Mouse (Mus musculus) midbrain, embryonic 14.5 days (tissue): ENCODE measurements around the gene Rfx5. TPM values are rescaled to one million over a fixed set of nuclear protein-coding genes. Genes with fewer than 3 reads are reported as not detected.

Source experiments
- ATAC-seq: fragments of 200-750 bp; cut with Nextera tagmentation; 2 replicates; pipeline ENCODE4 v1.8.0; 2017; ENCODE audit warnings: moderate number of reproducible peaks, moderate library complexity; ENCODE audit not compliant: low FRiP score, low TSS enrichment
- DNase-seq: peaks from one replicate; pipeline ENCODE4 v3.0.0-alpha.2; 2015
- H3K27ac ChIP-seq: fragments of 300-500 bp; sonication (generic); replicated peaks from 2 replicates; pipeline ENCODE4 v1.5.1; 2014; ENCODE audit warnings: mild to moderate bottlenecking, low read depth, low read length, moderate library complexity
- H3K27me3 ChIP-seq: fragments of 300-500 bp; sonication (generic); 2 replicates; pipeline ENCODE4 v1.6.1; 2014; ENCODE audit warnings: low read length, control low read depth, mixed read lengths; ENCODE audit not compliant: control insufficient read depth, insufficient read depth
- H3K36me3 ChIP-seq: fragments of 300-500 bp; sonication (generic); 2 replicates; pipeline ENCODE4 v1.6.1; 2014; ENCODE audit warnings: low read length, control low read depth; ENCODE audit not compliant: control insufficient read depth, insufficient read depth
- H3K4me1 ChIP-seq: fragments of 300-500 bp; sonication (generic); 2 replicates; pipeline ENCODE4 v1.6.1; 2014; ENCODE audit warnings: mild to moderate bottlenecking, antibody characterized with exemption, low read length, control low read depth; ENCODE audit not compliant: control insufficient read depth, insufficient read depth
- H3K4me2 ChIP-seq: fragments of 300-500 bp; sonication (generic); 2 replicates; pipeline ENCODE4 v1.6.1; 2014; ENCODE audit warnings: mild to moderate bottlenecking, low read length, moderate library complexity
- H3K4me3 ChIP-seq: fragments of 300-500 bp; sonication (generic); replicated peaks from 2 replicates; pipeline ENCODE4 v1.5.1; 2014; ENCODE audit warnings: low read depth, low read length
- H3K9ac ChIP-seq: fragments of 300-500 bp; sonication (generic); replicated peaks from 2 replicates; pipeline ENCODE4 v1.6.1; 2014; ENCODE audit warnings: mild to moderate bottlenecking, low read length, moderate library complexity
- H3K9me3 ChIP-seq: fragments of 300-500 bp; sonication (generic); 2 replicates; pipeline ENCODE4 v1.6.1; 2016; ENCODE audit warnings: low read length, control low read depth, mixed read lengths; ENCODE audit not compliant: control insufficient read depth
- WGBS: fragments of 180-500 bp; shearing (Covaris S2); extraction: QIAGEN DNeasy Blood & Tissue Kit; methylation state at CpG from one replicate; pipeline ENCODE4 v1.1.7; 2014; 5-methylcytosine and 5-hydroxymethylcytosine counted together
- microRNA-seq: library from miRNA; unstranded; fragments of <30 nt; microRNA quantifications from one replicate; pipeline ENCODE4, GENCODE M21; 2016
- polyA plus RNA-seq: library from polyadenylated mRNA; unstranded; fragments of >200 nt; fragmentation: Nextera tagmentation; extraction: Ambion mirVana; gene quantifications from 2 replicates; pipeline ENCODE4 v1.2.1, GENCODE M21; 2014

The Rfx5 gene
- polyA plus RNA-seq, 1 experiment from 2014 or later, result 8.3 TPM

DNA sequence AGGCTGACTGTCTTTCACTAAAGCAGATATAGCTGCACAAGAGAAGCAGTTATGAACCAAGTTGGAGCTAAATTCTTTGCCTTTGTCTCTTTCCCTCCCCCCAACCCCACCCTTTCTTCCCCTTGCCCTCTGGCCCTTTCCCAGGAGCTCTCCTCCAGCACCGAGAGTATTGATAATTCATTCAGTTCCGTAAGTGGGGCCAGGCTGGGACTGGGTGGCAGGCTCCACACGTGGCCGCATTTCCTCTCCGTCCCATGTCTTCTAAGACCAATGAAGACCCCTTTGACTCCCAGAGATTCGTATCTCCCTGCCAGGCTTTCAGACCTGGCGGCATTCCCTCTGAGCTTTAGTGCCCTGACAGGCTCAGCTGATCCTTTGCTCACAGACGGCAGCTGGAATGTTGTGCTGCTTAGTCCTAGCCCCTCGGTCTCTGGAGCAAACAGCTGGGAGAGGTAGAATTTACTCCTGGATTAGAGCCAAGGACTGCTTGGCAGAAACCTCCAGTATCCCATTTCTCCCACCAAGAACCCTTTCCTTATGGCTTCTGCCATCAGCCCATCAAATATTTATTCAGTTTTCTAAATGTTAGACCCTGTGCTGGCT is 35.4 kb downstream of the Rfx5 start:
- Histone ChIP-seq H3K9me3 (no peaks in the 10 kb centered on the region), H3K4me2 (no peak overlapping the region), H3K27me3 (no peaks in the 10 kb centered on the region), H3K4me1 (no peaks in the 10 kb centered on the region), H3K27ac (no peak overlapping the region), H3K9ac (no peak overlapping the region), H3K36me3 (peaks cover 35% of the 10 kb centered on the region), H3K4me3 (no peak overlapping the region)
- DNase-seq, result no peak
- WGBS, result 56% methylated on average over 9 of the region's 9 CpGs
- no peak for ATAC-seq

DNA sequence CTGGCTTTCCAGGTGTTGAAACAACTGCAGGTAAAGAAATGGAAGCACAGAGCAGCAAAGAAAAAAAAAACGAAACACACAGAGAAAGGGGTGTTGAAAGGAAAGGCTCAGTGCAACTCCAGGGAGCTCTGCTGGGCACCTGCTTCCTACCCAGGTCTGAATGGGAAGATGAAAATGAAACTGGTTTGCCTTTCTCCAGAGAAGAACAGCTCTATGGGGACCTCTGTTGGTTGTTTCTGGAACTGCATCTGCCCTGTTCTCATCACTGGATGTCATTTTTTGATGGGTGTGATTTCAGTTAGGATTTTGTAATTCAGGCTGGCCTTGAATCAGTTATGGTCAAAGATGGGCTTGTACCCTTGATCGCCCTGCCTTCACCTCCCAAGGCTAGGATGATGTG is 43.1 kb downstream of the Rfx5 start:
- H3K9ac ChIP-seq, result no peak overlapping the region
- no peaks in the 10 kb centered on the region for H3K4me1 ChIP-seq
- H3K4me3 ChIP-seq, result no peak overlapping the region
- DNase-seq (peak; percentile 91), ATAC-seq (no peak)
- no peak overlapping the region for H3K27ac ChIP-seq
- no peaks in the 10 kb centered on the region for H3K9me3 ChIP-seq
- peaks cover 86% of the 10 kb centered on the region for H3K36me3 ChIP-seq
- 41% methylated on average over 2 of the region's 2 CpGs for WGBS
- H3K4me2 ChIP-seq, result no peak overlapping the region
- no peaks in the 10 kb centered on the region for H3K27me3 ChIP-seq

DNA sequence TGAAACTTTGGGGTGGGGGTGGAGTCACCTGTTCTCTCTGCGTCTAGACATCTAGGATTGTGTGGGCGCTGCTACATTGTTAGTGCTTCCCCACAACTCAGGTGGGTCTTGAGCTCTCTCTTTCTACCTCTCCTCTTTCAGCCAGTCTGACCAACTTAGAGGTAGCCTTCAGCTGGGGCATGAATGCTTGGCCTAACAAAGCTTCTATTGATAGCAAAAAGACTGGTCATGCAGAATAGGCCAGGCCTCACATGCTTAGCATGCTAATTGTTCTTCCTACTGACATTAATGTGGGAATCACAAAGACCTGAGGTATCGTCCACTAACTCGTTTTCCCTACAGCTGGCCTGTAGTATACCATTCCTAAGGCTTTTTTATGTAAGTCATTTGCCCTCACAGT is 48.7 kb downstream of the Rfx5 start:
- Histone ChIP-seq H3K9me3 (no peaks in the 10 kb centered on the region), H3K9ac (no peak overlapping the region), H3K4me2 (no peak overlapping the region), H3K36me3 (peaks cover 93% of the 10 kb centered on the region), H3K4me1 (no peaks in the 10 kb centered on the region), H3K27me3 (no peaks in the 10 kb centered on the region), H3K4me3 (no peak overlapping the region), H3K27ac (0 out of 2 replicates have a peak overlapping the region, but pooled peaks have one; percentile 26)
- DNase-seq (peak; percentile 36), ATAC-seq (no peak)
- WGBS, result 69% methylated on average over 4 of the region's 4 CpGs

- no peak overlapping the region for H3K27ac ChIP-seq
- H3K27me3 ChIP-seq, result no peaks in the 10 kb centered on the region
- ATAC-seq (no peak), DNase-seq (no peak)
- peaks cover 95% of the 10 kb centered on the region for H3K36me3 ChIP-seq
- no peaks in the 10 kb centered on the region for H3K4me1 ChIP-seq
- no peaks in the 10 kb centered on the region for H3K9me3 ChIP-seq
- H3K9ac ChIP-seq, result no peak overlapping the region
- H3K4me3 ChIP-seq, result no peak overlapping the region
- no peak overlapping the region for H3K4me2 ChIP-seq
These were observed 49.4 kb downstream of the Rfx5 start for GRCm38 (mm10) chr3:95003273-95003672.

GRCm38 (mm10) chr3:95005651-95006050 is 51.8 kb downstream of the Rfx5 start:
- WGBS, result 93% methylated on average over 3 of the region's 3 CpGs
- no peaks in the 10 kb centered on the region for H3K9me3 ChIP-seq
- no peaks in the 10 kb centered on the region for H3K27me3 ChIP-seq
- no peak overlapping the region for H3K4me2 ChIP-seq
- no peaks in the 10 kb centered on the region for H3K4me1 ChIP-seq
- no peak overlapping the region for H3K9ac ChIP-seq
- H3K4me3 ChIP-seq, result no peak overlapping the region
- ATAC-seq (no peak), DNase-seq (no peak)
- H3K36me3 ChIP-seq, result peaks cover 96% of the 10 kb centered on the region
- H3K27ac ChIP-seq, result no peak overlapping the region

- H3K36me3 ChIP-seq, result peaks cover 95% of the 10 kb centered on the region
- DNase-seq (no peak), ATAC-seq (no peak)
- 89% methylated on average over 9 of the region's 9 CpGs for WGBS
- H3K9me3 ChIP-seq, result no peaks in the 10 kb centered on the region
- no peak overlapping the region for H3K4me2 ChIP-seq
- no peak overlapping the region for H3K4me3 ChIP-seq
- no peak overlapping the region for H3K9ac ChIP-seq
- no peak overlapping the region for H3K27ac ChIP-seq
- H3K4me1 ChIP-seq, result no peaks in the 10 kb centered on the region
- H3K27me3 ChIP-seq, result no peaks in the 10 kb centered on the region
These were observed 53.8 kb downstream of the Rfx5 start for GRCm38 (mm10) chr3:95007706-95008105.

DNA sequence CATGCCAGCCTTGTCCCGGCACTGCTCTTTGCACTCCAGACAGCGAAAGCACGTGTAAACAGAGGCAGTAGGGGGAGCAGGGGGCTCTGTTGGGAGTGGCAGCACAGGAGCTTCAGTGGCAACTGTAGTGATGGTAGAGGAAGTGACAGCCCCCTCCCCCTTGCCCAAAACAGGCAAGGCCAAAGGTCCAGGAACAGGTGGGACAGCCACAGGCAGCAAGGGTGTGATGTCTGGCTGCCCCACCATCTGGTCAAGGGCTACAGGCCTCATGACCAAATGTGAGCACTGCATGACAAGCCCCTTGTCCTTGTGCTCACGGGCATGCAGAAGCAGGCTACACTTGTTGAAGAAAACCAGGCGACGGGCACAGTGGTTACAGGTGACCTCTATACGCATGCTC is 56.5 kb downstream of the Rfx5 start:
- no peak for ATAC-seq
- no peaks in the 10 kb centered on the region for H3K27me3 ChIP-seq
- H3K27ac ChIP-seq, result no peak overlapping the region
- H3K4me1 ChIP-seq, result peaks cover 14% of the 10 kb centered on the region
- H3K4me2 ChIP-seq, result no peak overlapping the region
- peaks cover 70% of the 10 kb centered on the region for H3K36me3 ChIP-seq
- no peak overlapping the region for H3K9ac ChIP-seq
- 92% methylated on average over 7 of the region's 7 CpGs for WGBS
- H3K4me3 ChIP-seq, result no peak overlapping the region
- DNase-seq, result no peak
- no peaks in the 10 kb centered on the region for H3K9me3 ChIP-seq

Small RNAs within 50 kb of the gene (microRNA-seq; reads per million reads assigned to microRNA genes)
- gene Mir7013, result 0.88 reads per million

Other genes with a start within 250 kb of the Rfx5 start
- 5.9 and 7.7 TPM in 2 replicates for gene Cgn, start 167.6 kb upstream of the Rfx5 start, polyA plus RNA-seq
- gene Pogz, start 116.5 kb upstream of the Rfx5 start, polyA plus RNA-seq, result 24.2 and 28.7 TPM in 2 replicates
- 377 and 407 TPM in 2 replicates for gene Psmb4, start 67.1 kb upstream of the Rfx5 start, polyA plus RNA-seq
- 7.3 and 9.1 TPM in 2 replicates for gene Selenbp1, start 21.0 kb upstream of the Rfx5 start, polyA plus RNA-seq
- gene Pi4kb, start 20.7 kb downstream of the Rfx5 start, polyA plus RNA-seq, result 24.3 and 28.7 TPM in 2 replicates
- 22.5 and 30.0 TPM in 2 replicates for gene Zfp687, start 61.4 kb downstream of the Rfx5 start, polyA plus RNA-seq
- 258 and 282 TPM in 2 replicates for gene Psmd4, start 88.5 kb downstream of the Rfx5 start, polyA plus RNA-seq
- 15.0 and 15.4 TPM in 2 replicates for gene Pip5k1a, start 152.9 kb downstream of the Rfx5 start, polyA plus RNA-seq
- gene Vps72, start 156.9 kb downstream of the Rfx5 start, polyA plus RNA-seq, result 194 and 204 TPM in 2 replicates
- gene Tmod4, start 170.4 kb downstream of the Rfx5 start, polyA plus RNA-seq, result 0.47 and 0.49 TPM in 2 replicates
- gene Scnm1, start 179.9 kb downstream of the Rfx5 start, polyA plus RNA-seq, result 86.6 and 102 TPM in 2 replicates
- gene Lysmd1, start 180.0 kb downstream of the Rfx5 start, polyA plus RNA-seq, result 31.7 and 34.7 TPM in 2 replicates
- 0.92 and 3.4 TPM in 2 replicates for gene Tnfaip8l2, start 188.3 kb downstream of the Rfx5 start, polyA plus RNA-seq
- 39.0 and 44.4 TPM in 2 replicates for gene Sema6c, start 206.4 kb downstream of the Rfx5 start, polyA plus RNA-seq